Mouse (Mus musculus) spleen, embryonic (tissue): ENCODE results near the gene Prrx2.

Experiments
- CTCF ChIA-PET: fragments of 350-600 bp; sonication (Branson Sonifier 250); formaldehyde crosslinking; loops from one replicate; lab custom pipeline; 2022; lab: Charles Lee

Gene Prrx2

GRCm38 (mm10) chr2:30864968-30865381 lies 30.2 kb downstream of the Prrx2 start:
- CTCF ChIA-PET: interaction anchor here (0.6 kb wide), 1 partner anchor 66 kb away, joined by 3 read pairs; no protein-coding TSS in a partner anchor

- CTCF ChIA-PET: no interaction called here
Observed at GRCm38 (mm10) chr2:30865426-30865825, 30.7 kb downstream of the Prrx2 start.

GRCm38 (mm10) chr2:30870863-30871262 lies 36.1 kb downstream of the Prrx2 start:
- CTCF ChIA-PET: no interaction called here

- CTCF ChIA-PET: no interaction called here
Observed at GRCm38 (mm10) chr2:30872669-30873068, 37.9 kb downstream of the Prrx2 start.

- CTCF ChIA-PET: no interaction called here
Observed at GRCm38 (mm10) chr2:30874445-30874844, 39.7 kb downstream of the Prrx2 start.

GRCm38 (mm10) chr2:30875096-30875495 lies 40.3 kb downstream of the Prrx2 start:
- CTCF ChIA-PET: no interaction called here

- CTCF ChIA-PET: no interaction called here
Observed at GRCm38 (mm10) chr2:30875621-30876432, 41.1 kb downstream of the Prrx2 start.

GRCm38 (mm10) chr2:30879481-30879880 lies 44.7 kb downstream of the Prrx2 start:
- CTCF ChIA-PET: no interaction called here

- CTCF ChIA-PET: no interaction called here
Observed at GRCm38 (mm10) chr2:30881215-30881614, 46.4 kb downstream of the Prrx2 start.

- CTCF ChIA-PET: interaction anchor here (0.7 kb wide), 1 partner anchor 448 kb away, joined by 3 read pairs; no protein-coding TSS in a partner anchor
Observed at GRCm38 (mm10) chr2:30884852-30885373, 50.1 kb downstream of the Prrx2 start.

- CTCF ChIA-PET: no interaction called here
Observed at GRCm38 (mm10) chr2:30885453-30886163, 50.8 kb downstream of the Prrx2 start.

GRCm38 (mm10) chr2:30891002-30891401 lies 56.2 kb downstream of the Prrx2 start:
- CTCF ChIA-PET: no interaction called here

GRCm38 (mm10) chr2:30893399-30893798 lies 58.6 kb downstream of the Prrx2 start:
- CTCF ChIA-PET: interaction anchor here (0.5 kb wide), 1 partner anchor 1360 kb away, joined by 20 read pairs; no protein-coding TSS in a partner anchor

GRCm38 (mm10) chr2:30893946-30894345 lies 59.2 kb downstream of the Prrx2 start:
- CTCF ChIA-PET: no interaction called here

GRCm38 (mm10) chr2:30897291-30897690 lies 62.5 kb downstream of the Prrx2 start:
- CTCF ChIA-PET: no interaction called here

- CTCF ChIA-PET: no interaction called here
Observed at GRCm38 (mm10) chr2:30899397-30900069, 64.8 kb downstream of the Prrx2 start.

GRCm38 (mm10) chr2:30901646-30902160 lies 66.9 kb downstream of the Prrx2 start:
- CTCF ChIA-PET: no interaction called here

- CTCF ChIA-PET: no interaction called here
Observed at GRCm38 (mm10) chr2:30902256-30902655, 67.5 kb downstream of the Prrx2 start.

GRCm38 (mm10) chr2:30902726-30903722 lies 68.3 kb downstream of the Prrx2 start:
- CTCF ChIA-PET: no interaction called here

- CTCF ChIA-PET: no interaction called here
Observed at GRCm38 (mm10) chr2:30904231-30904630, 69.5 kb downstream of the Prrx2 start.
